Mouse (Mus musculus) spleen, postnatal 10 days (tissue): Measurements from ENCODE around the gene Erlin1.

Experiments used
- DNase-seq, 2 experiments: peaks; one replicate each; pipeline ENCODE4 v3.0.0; 2021 to 2022; ENCODE audit warnings: low spot score in 2 of 2

The Erlin1 gene

GRCm38 (mm10) chr19:43998802-43999527 lies 70.6 kb downstream of the Erlin1 start:
- DNase-seq, result no peak

GRCm38 (mm10) chr19:43998101-43998500 lies 71.5 kb downstream of the Erlin1 start:
- DNase-seq, result no peak

GRCm38 (mm10) chr19:43995427-43995826 lies 74.2 kb downstream of the Erlin1 start:
- no peak for DNase-seq

GRCm38 (mm10) chr19:43992464-43992863 lies 77.1 kb downstream of the Erlin1 start:
- DNase-seq, result no peak

GRCm38 (mm10) chr19:43990362-43990761 lies 79.2 kb downstream of the Erlin1 start:
- no peak for DNase-seq

- DNase-seq, result no peak
Measured at GRCm38 (mm10) chr19:43986069-43986794, 83.4 kb downstream of the Erlin1 start, which contains the start of gene Cpn1. TSS of gene Cpn1 (minus strand) at chr19:43986556.
